Mouse (Mus musculus): ENCODE measurements around the gene Cnih4. TPM values are rescaled to one million over a fixed set of nuclear protein-coding genes. Genes with fewer than 3 reads are reported as not detected.

Gene Cnih4
- polyA plus RNA-seq, 1 experiment from 2014 or later, result 90.6 TPM

DNA sequence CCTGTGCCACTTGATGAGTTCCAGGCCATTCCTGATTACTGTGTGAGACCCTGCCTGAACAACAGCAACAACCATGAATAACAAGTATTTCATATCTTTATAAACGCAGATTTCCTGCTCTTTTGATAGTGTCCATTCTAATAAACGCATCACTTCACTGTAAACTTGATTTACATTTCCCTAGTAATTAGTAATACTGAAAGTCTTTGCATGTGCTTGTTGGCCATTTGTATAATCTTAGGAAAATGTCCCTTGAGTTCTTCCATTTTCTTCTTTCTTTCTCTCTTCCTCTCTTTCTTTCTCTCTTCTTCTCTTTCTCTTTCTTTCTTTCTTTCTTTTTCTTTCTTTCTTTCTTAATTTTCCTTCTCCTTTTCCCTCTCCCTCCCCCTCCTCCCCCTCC lies 1.7 kb downstream of the Cnih4 start:
- no peak for ATAC-seq
- Histone ChIP-seq H3K4me1 (ENCODE audit: control insufficient read depth, insufficient read depth, low read length) (peaks cover 10% of the 10 kb centered on the region), H3K9ac (ENCODE audit: low read length) (no peak overlapping the region), H3K9me3 (replicated peaks; ENCODE audit: control insufficient read depth, low read length) (no peaks in the 10 kb centered on the region), H3K4me3 (ENCODE audit: low read depth, low read length) (no peak overlapping the region), H3K27me3 (replicated peaks; ENCODE audit: control insufficient read depth, insufficient read depth, low read length) (no peaks in the 10 kb centered on the region), H3K27ac (ENCODE audit: low read depth, low read length) (no peak overlapping the region), H3K4me2 (ENCODE audit: low read length) (no peak overlapping the region), H3K36me3 (ENCODE audit: control insufficient read depth, insufficient read depth, low read length) (peaks cover 9% of the 10 kb centered on the region; the same call in 1 of the 2 replicates)
- WGBS, result 89% methylated on average over 2 of the region's 2 CpGs
- DNase-seq (ENCODE audit: low spot score), result no peak

DNA sequence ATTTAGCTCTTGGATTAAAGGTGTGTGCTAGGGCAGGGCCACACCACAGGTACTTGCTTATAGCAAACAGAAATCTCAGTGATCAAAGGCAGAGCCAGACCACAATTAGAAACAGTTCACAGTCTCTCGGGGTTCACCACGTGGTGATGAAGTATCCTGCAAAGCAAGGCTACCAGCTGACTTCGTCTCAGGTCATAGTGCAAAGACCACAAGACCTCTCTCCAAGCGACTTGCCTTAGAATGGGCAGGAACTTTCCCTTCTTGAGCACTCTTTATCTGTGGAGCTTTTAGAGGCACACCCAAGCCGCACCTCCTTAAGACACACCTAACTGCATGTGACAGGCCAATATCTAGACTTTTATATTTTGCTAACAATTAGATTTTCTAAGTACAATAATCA lies 4.0 kb downstream of the Cnih4 start:
- peaks cover 16% of the 10 kb centered on the region for H3K4me1 ChIP-seq (ENCODE audit: control insufficient read depth, insufficient read depth, low read length)
- H3K9me3 ChIP-seq (replicated peaks; ENCODE audit: control insufficient read depth, low read length), result no peaks in the 10 kb centered on the region
- no peaks in the 10 kb centered on the region for H3K36me3 ChIP-seq (ENCODE audit: control insufficient read depth, insufficient read depth, low read length)
- DNase-seq (ENCODE audit: low spot score) (no peak), ATAC-seq (no peak)
- no peak overlapping the region for H3K4me2 ChIP-seq (ENCODE audit: low read length)
- no peak overlapping the region for H3K27ac ChIP-seq (ENCODE audit: low read depth, low read length)
- WGBS, result 73% methylated on average over 5 of the region's 5 CpGs
- no peak overlapping the region for H3K9ac ChIP-seq (ENCODE audit: low read length)
- no peaks in the 10 kb centered on the region for H3K27me3 ChIP-seq (replicated peaks; ENCODE audit: control insufficient read depth, insufficient read depth, low read length)
- H3K4me3 ChIP-seq (ENCODE audit: low read depth, low read length), result no peak overlapping the region

DNA sequence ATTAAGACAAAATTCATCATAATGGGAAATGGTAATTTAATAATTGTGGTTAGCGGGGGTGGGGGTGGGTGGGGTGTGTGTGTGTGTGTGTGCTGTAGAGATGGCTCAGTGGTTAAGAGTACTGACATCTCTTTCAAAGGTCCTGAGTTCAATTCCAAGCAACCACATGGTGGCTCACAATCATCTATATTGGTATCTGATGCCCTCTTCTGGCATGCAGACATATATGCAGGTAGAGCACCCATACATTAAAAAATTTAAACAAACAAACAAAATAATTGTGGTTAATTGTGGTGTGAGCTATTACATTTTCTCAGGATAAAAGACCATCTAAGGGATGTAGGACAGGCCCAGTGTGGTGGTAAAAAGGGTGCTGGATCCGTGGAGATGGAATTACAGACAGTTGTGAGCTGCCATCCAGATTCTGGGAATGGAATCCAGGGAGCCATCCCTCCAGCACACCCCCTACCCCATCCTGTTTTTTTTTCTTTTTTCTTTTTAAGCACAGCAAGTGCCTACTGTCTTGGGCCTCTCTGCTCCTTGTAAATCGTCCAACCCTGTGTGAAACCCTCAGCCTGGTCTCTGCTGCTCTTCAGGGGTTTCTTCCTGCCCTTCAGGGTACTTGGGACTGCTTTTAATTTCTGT lies 5.0 kb downstream of the Cnih4 start:
- Histone ChIP-seq H3K36me3 (ENCODE audit: control insufficient read depth, insufficient read depth, low read length) (peaks cover 6% of the 10 kb centered on the region), H3K4me3 (ENCODE audit: low read depth, low read length) (no peak overlapping the region), H3K9me3 (replicated peaks; ENCODE audit: control insufficient read depth, low read length) (no peaks in the 10 kb centered on the region), H3K4me1 (ENCODE audit: control insufficient read depth, insufficient read depth, low read length) (peaks cover 16% of the 10 kb centered on the region), H3K27me3 (replicated peaks; ENCODE audit: control insufficient read depth, insufficient read depth, low read length) (no peaks in the 10 kb centered on the region), H3K9ac (ENCODE audit: low read length) (no peak overlapping the region), H3K27ac (ENCODE audit: low read depth, low read length) (no peak overlapping the region), H3K4me2 (ENCODE audit: low read length) (no peak overlapping the region)
- ATAC-seq (no peak), DNase-seq (ENCODE audit: low spot score) (no peak)
- 78% methylated on average over 3 of the region's 3 CpGs for WGBS

DNA sequence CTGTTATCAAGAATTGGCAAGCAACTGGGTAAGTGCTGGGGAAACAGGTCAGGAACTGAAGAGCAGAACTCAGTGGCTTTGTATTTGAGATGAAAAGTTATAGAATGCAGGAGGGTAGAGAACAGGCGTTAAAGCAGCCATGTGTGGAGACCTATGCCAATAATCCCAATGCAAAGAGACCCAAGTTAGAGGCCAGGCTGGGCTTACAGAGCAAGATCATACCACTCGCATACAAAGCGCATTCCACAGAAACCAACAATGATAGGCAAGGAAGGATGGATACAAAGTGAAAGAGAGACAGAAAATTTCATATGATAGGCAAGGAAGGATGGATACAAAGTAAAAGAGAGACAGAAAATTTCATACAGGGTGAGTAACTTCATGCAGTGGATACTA lies 5.9 kb downstream of the Cnih4 start:
- ATAC-seq (peak; percentile 43; the same call in 1 of the 2 replicates), DNase-seq (ENCODE audit: low spot score) (no peak)
- no peaks in the 10 kb centered on the region for H3K9me3 ChIP-seq (replicated peaks; ENCODE audit: control insufficient read depth, low read length)
- H3K4me3 ChIP-seq (ENCODE audit: low read depth, low read length), result peak overlapping the region; percentile 94; the same call in 1 of the 2 replicates
- peaks cover 11% of the 10 kb centered on the region for H3K4me1 ChIP-seq (ENCODE audit: control insufficient read depth, insufficient read depth, low read length)
- WGBS, result 70% methylated on average over 3 of the region's 3 CpGs
- H3K27ac ChIP-seq (ENCODE audit: low read depth, low read length), result no peak overlapping the region
- H3K36me3 ChIP-seq (ENCODE audit: control insufficient read depth, insufficient read depth, low read length), result peaks cover 15% of the 10 kb centered on the region
- H3K27me3 ChIP-seq (replicated peaks; ENCODE audit: control insufficient read depth, insufficient read depth, low read length), result no peaks in the 10 kb centered on the region
- no peak overlapping the region for H3K4me2 ChIP-seq (ENCODE audit: low read length)
- H3K9ac ChIP-seq (ENCODE audit: low read length), result no peak overlapping the region

DNA sequence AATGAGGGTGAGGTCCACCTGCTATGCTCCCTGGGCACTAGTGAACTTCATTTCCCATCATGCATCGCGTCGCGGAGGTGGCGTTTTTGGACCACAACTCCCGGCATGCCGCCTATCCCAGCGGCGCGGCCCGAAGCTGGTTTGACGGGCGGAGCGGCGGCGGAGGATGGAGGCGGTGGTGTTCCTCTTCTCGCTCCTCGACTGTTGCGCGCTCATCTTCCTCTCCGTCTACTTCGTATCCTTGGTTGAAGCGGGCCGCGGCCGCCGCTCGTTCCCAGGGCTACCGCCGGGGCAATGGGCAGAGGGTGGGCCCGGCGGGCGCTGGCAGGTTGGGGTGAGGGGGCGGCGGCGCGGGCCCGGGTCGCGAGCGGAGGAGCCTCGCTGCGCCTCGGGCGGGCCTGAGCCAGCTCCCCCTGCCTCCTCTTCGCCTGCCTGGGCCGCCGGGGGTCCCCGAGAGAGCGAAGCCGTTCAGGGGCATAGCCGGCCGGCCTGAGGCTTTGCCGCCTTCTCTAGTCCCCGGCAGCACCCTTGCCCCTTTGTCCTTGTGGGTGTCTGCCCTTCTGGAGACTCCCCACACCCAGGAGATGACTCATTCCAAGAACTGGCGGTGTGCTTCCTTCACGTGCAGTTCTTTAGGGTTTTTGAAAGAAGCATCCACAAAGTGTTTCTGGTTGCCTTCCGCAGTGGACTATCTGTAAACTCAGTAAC lies 6.5 kb downstream of the Cnih4 start:
- Histone ChIP-seq H3K36me3 (ENCODE audit: control insufficient read depth, insufficient read depth, low read length) (peaks cover 21% of the 10 kb centered on the region), H3K4me2 (ENCODE audit: low read length) (peak overlapping the region; percentile 71), H3K27me3 (replicated peaks; ENCODE audit: control insufficient read depth, insufficient read depth, low read length) (no peaks in the 10 kb centered on the region), H3K4me1 (ENCODE audit: control insufficient read depth, insufficient read depth, low read length) (peaks cover 11% of the 10 kb centered on the region), H3K4me3 (ENCODE audit: low read depth, low read length) (peak overlapping the region; percentile 94), H3K9ac (ENCODE audit: low read length) (peak overlapping the region; percentile 93), H3K9me3 (replicated peaks; ENCODE audit: control insufficient read depth, low read length) (no peaks in the 10 kb centered on the region), H3K27ac (ENCODE audit: low read depth, low read length) (peak overlapping the region; percentile 94)
- under 1% methylated on average over 40 of the region's 59 CpGs for WGBS
- ATAC-seq (peak; percentile 94), DNase-seq (ENCODE audit: low spot score) (peak; percentile 96)

DNA sequence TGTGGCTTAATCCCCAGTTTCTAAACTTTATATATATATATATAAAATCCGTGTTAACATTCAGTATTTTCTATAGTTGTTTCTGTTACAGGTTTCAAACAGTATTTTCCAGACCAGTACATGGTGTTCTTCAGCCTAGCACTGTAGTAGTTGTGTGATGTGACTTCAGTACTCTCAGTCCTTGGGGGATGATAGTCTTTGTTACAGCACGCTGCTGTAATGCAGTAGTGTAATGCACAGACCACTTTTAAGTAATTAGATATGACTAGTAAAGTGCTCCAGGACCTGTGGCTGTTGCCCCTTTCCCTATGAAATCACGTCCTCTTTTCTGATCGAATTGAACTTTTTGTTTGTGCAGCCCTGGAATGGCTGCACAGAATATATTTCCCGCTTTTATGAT lies 7.0 kb downstream of the Cnih4 start:
- Histone ChIP-seq H3K4me3 (ENCODE audit: low read depth, low read length) (peak overlapping the region; percentile 94), H3K9me3 (replicated peaks; ENCODE audit: control insufficient read depth, low read length) (no peaks in the 10 kb centered on the region), H3K4me1 (ENCODE audit: control insufficient read depth, insufficient read depth, low read length) (peaks cover 11% of the 10 kb centered on the region), H3K27ac (ENCODE audit: low read depth, low read length) (peak overlapping the region; percentile 94; the same call in 1 of the 2 replicates), H3K9ac (ENCODE audit: low read length) (peak overlapping the region; percentile 93), H3K36me3 (ENCODE audit: control insufficient read depth, insufficient read depth, low read length) (peaks cover 25% of the 10 kb centered on the region), H3K4me2 (ENCODE audit: low read length) (peak overlapping the region; percentile 71), H3K27me3 (replicated peaks; ENCODE audit: control insufficient read depth, insufficient read depth, low read length) (no peaks in the 10 kb centered on the region)
- ATAC-seq, result no peak
- peak; percentile 16 for DNase-seq (ENCODE audit: low spot score)
- 35% methylated on average over 5 of the region's 5 CpGs for WGBS

DNA sequence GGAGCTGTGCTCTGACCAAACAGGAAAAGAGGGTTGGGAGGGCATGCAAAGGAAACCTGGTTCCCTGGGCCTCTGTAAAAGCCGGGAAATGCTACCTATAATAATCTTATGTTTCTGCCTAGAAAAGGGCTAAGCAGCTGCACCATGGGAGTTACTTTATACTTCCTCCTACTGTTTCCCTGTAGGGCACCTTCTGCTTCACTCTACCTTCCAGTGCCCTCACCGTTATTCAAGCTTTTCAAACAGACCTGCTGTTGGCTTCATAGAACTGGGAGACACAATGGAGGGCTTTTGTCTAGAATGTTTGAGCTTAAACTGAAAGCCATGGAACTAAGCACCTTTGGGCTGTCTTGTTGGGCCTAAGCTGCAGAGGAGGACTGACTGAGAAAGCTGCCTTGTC lies 23.3 kb downstream of the Cnih4 start:
- H3K27ac ChIP-seq (ENCODE audit: low read depth, low read length), result no peak overlapping the region
- no peak overlapping the region for H3K4me2 ChIP-seq (ENCODE audit: low read length)
- no peak overlapping the region for H3K4me3 ChIP-seq (ENCODE audit: low read depth, low read length)
- no peaks in the 10 kb centered on the region for H3K9me3 ChIP-seq (replicated peaks; ENCODE audit: control insufficient read depth, low read length)
- H3K36me3 ChIP-seq (ENCODE audit: control insufficient read depth, insufficient read depth, low read length), result peaks cover 74% of the 10 kb centered on the region
- H3K4me1 ChIP-seq (ENCODE audit: control insufficient read depth, insufficient read depth, low read length), result no peaks in the 10 kb centered on the region
- ATAC-seq, result no peak
- DNase-seq (ENCODE audit: low spot score), result no peak
- no peak overlapping the region for H3K9ac ChIP-seq (ENCODE audit: low read length)
- whole genome bisulfite sequencing, result 75% methylated on average over 2 of the region's 2 CpGs
- H3K27me3 ChIP-seq (replicated peaks; ENCODE audit: control insufficient read depth, insufficient read depth, low read length), result no peaks in the 10 kb centered on the region

DNA sequence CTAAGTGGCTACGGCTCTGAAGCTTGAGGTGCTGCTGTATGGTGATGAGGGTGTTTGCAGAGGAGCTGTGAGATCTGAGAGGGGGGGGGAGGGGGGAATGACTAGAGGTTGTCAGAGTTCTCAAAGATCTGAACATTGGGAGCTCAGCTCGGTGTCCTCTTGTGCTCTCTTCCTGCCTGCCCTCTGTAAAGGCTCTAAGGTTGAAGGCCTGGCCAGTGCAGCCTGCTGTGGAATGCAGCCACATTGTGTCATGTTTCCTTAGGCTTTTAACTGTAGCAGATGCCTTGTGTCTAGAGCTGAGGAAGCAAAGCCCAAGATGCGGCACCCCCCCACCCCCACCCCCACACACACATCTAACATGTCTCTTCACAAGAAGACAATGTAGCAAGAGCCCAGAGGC lies 23.9 kb downstream of the Cnih4 start:
- Histone ChIP-seq H3K36me3 (ENCODE audit: control insufficient read depth, insufficient read depth, low read length) (peaks cover 68% of the 10 kb centered on the region), H3K27ac (ENCODE audit: low read depth, low read length) (no peak overlapping the region), H3K27me3 (replicated peaks; ENCODE audit: control insufficient read depth, insufficient read depth, low read length) (no peaks in the 10 kb centered on the region), H3K4me2 (ENCODE audit: low read length) (no peak overlapping the region), H3K4me1 (ENCODE audit: control insufficient read depth, insufficient read depth, low read length) (no peaks in the 10 kb centered on the region), H3K9me3 (replicated peaks; ENCODE audit: control insufficient read depth, low read length) (no peaks in the 10 kb centered on the region), H3K9ac (ENCODE audit: low read length) (no peak overlapping the region), H3K4me3 (ENCODE audit: low read depth, low read length) (no peak overlapping the region)
- ATAC-seq (no peak), DNase-seq (ENCODE audit: low spot score) (no peak)
- WGBS, result 86% methylated on average over 3 of the region's 3 CpGs

DNA sequence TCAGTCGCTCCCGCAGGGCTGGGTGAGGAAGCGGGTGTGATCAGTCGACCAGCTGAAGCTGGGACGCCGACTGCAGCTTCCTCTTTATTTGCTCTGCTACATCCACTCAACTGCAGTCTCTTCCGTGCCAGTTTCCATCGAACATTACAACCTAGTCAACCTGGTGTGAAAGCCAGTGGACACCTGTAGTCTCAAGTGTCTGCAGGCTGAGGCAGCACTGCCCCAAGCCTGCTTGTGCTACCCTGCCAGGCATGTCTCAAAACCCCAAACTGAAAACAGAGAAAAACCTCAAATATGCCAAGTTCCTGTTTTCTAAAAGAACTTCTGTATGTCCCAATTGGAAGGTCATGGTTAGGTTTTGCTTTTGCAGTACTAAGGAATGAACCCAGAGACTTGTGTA lies 25.7 kb downstream of the Cnih4 start:
- Histone ChIP-seq H3K4me2 (ENCODE audit: low read length) (no peak overlapping the region), H3K4me1 (ENCODE audit: control insufficient read depth, insufficient read depth, low read length) (no peaks in the 10 kb centered on the region), H3K4me3 (ENCODE audit: low read depth, low read length) (no peak overlapping the region), H3K9ac (ENCODE audit: low read length) (no peak overlapping the region), H3K27ac (ENCODE audit: low read depth, low read length) (no peak overlapping the region), H3K9me3 (replicated peaks; ENCODE audit: control insufficient read depth, low read length) (no peaks in the 10 kb centered on the region), H3K36me3 (ENCODE audit: control insufficient read depth, insufficient read depth, low read length) (peaks cover 64% of the 10 kb centered on the region), H3K27me3 (replicated peaks; ENCODE audit: control insufficient read depth, insufficient read depth, low read length) (no peaks in the 10 kb centered on the region)
- DNase-seq (ENCODE audit: low spot score) (no peak), ATAC-seq (no peak)
- WGBS, result 91% methylated on average over 8 of the region's 8 CpGs
